Mouse (Mus musculus) MEL (cell line): ENCODE measurements around the gene Plin4. TPM values are rescaled to one million over a fixed set of nuclear protein-coding genes. Genes with fewer than 3 reads are reported as not detected.

Experiments
- DNase-seq: peaks from one replicate; pipeline ENCODE4 v3.0.0; 2011; ENCODE audit warnings: low read depth, low spot score
- H3K27ac ChIP-seq: 2 replicates; pipeline ENCODE4 v1.5.1; 2012; ENCODE audit warnings: low read depth, mild to moderate bottlenecking, control low read depth, low read length, moderate library complexity; ENCODE audit not compliant: control insufficient read depth
- H3K27me3 ChIP-seq, 2 experiments: fragments of 150-350 bp in 1 of 2; sonication (generic) in 1 of 2; 2 replicates each; pipeline ENCODE4 v1.6.1; 2012; ENCODE audit warnings: low read length in 2 of 2, mild to moderate bottlenecking in 2 of 2, improper control_type of control experiment in 1 of 2, moderate library complexity in 1 of 2; ENCODE audit not compliant: insufficient read depth in 2 of 2, control insufficient read depth in 1 of 2
- H3K36me3 ChIP-seq, 2 experiments: 2 replicates each; pipeline ENCODE4 v1.6.1; 2012 to 2014; ENCODE audit warnings: low read length in 2 of 2, improper control_type of control experiment in 1 of 2, inconsistent platforms in 1 of 2, mild to moderate bottlenecking in 1 of 2; ENCODE audit not compliant: insufficient read depth in 2 of 2, control insufficient read depth in 1 of 2
- H3K4me1 ChIP-seq, 2 experiments: fragments of 150-350 bp in 1 of 2; sonication (generic) in 1 of 2; 2 replicates each; pipeline ENCODE4 v1.6.1; 2012; ENCODE audit warnings: low read length in 2 of 2, improper control_type of control experiment in 1 of 2, mild to moderate bottlenecking in 1 of 2; ENCODE audit not compliant: insufficient read depth in 2 of 2, control insufficient read depth in 1 of 2
- H3K4me3 ChIP-seq, 2 experiments: fragments of 150-350 bp in 1 of 2; sonication (generic) in 1 of 2; 2 replicates each; pipeline ENCODE4 v1.5.1; 2012; ENCODE audit warnings: low read depth in 2 of 2, low read length in 2 of 2, mild to moderate bottlenecking in 2 of 2, moderate library complexity in 2 of 2, control low read depth in 1 of 2, improper control_type of control experiment in 1 of 2; ENCODE audit not compliant: control insufficient read depth in 1 of 2, insufficient read depth in 1 of 2
- H3K79me2 ChIP-seq: 2 replicates; pipeline ENCODE4 v1.6.1; 2012; ENCODE audit warnings: mild to moderate bottlenecking, low read length, moderate library complexity; ENCODE audit not compliant: control insufficient read depth, poor library complexity, insufficient read depth
- H3K9ac ChIP-seq: 2 replicates; pipeline ENCODE4 v1.6.1; 2012; ENCODE audit warnings: low read depth, mild to moderate bottlenecking, control low read depth, low read length, moderate library complexity; ENCODE audit not compliant: control insufficient read depth, poor library complexity, severe bottlenecking
- H3K9me3 ChIP-seq: fragments of 150-350 bp; sonication (generic); replicated peaks from 2 replicates; pipeline ENCODE4 v1.6.1; 2012; ENCODE audit warnings: mild to moderate bottlenecking, low read length, improper control_type of control experiment, moderate library complexity; ENCODE audit not compliant: insufficient read depth
- CHD2 ChIP-seq: IDR thresholded peaks from 2 replicates; pipeline ENCODE4 v1.6.1; 2011; ENCODE audit warnings: low read length, improper control_type of control experiment
- CTCF ChIP-seq, 3 experiments: IDR thresholded peaks in 2 of 3; conservative IDR thresholded peaks in 1 of 3; 2 replicates each; pipeline ENCODE4 v1.5.1; 2011 to 2012; ENCODE audit warnings: low read length in 3 of 3, low read depth in 2 of 3, mild to moderate bottlenecking in 2 of 3, improper control_type of control experiment in 1 of 3, inconsistent platforms in 1 of 3, mixed read lengths in 1 of 3, moderate library complexity in 1 of 3; ENCODE audit not compliant: control insufficient read depth in 1 of 3, insufficient read depth in 1 of 3, poor library complexity in 1 of 3, severe bottlenecking in 1 of 3
- E2F4 ChIP-seq: IDR thresholded peaks from 2 replicates; pipeline ENCODE4 v1.6.1; 2011; ENCODE audit warnings: low read depth, low read length, improper control_type of control experiment, borderline replicate concordance
- EP300 ChIP-seq, 2 experiments: IDR thresholded peaks; 2 replicates each; pipeline ENCODE4 v1.6.1; 2011; ENCODE audit warnings: improper control_type of control experiment in 2 of 2, low read length in 2 of 2, low read depth in 1 of 2, mild to moderate bottlenecking in 1 of 2
- ETS1 ChIP-seq: IDR thresholded peaks from 2 replicates; pipeline ENCODE4 v1.6.1; 2012; ENCODE audit warnings: low read depth, mild to moderate bottlenecking, inconsistent platforms, low read length, improper control_type of control experiment, moderate library complexity
- JUND ChIP-seq: IDR thresholded peaks from 2 replicates; pipeline ENCODE4 v1.6.1; 2011; ENCODE audit warnings: low read depth, mild to moderate bottlenecking, improper control_type of control experiment, low read length
- MAFK ChIP-seq: IDR thresholded peaks from 2 replicates; pipeline ENCODE4 v1.6.1; 2011; ENCODE audit warnings: low read depth, mild to moderate bottlenecking, low read length, improper control_type of control experiment, borderline replicate concordance
- MAX ChIP-seq: IDR thresholded peaks from 2 replicates; pipeline ENCODE4 v1.6.1; 2011; ENCODE audit warnings: low read length, improper control_type of control experiment
- MAZ ChIP-seq: IDR thresholded peaks from 2 replicates; pipeline ENCODE4 v1.6.1; 2012; ENCODE audit warnings: low read depth, mild to moderate bottlenecking, inconsistent platforms, low read length, improper control_type of control experiment
- MEF2A ChIP-seq: IDR thresholded peaks from 2 replicates; pipeline ENCODE4 v1.6.1; 2014; ENCODE audit warnings: low read depth, mild to moderate bottlenecking, inconsistent platforms, low read length, improper control_type of control experiment; ENCODE audit not compliant: poor library complexity, insufficient replicate concordance, severe bottlenecking; ENCODE audit errors: extremely low read depth
- MYB ChIP-seq: IDR thresholded peaks from 2 replicates; pipeline ENCODE4 v1.6.1; 2011; ENCODE audit warnings: mild to moderate bottlenecking, low read depth, low read length, improper control_type of control experiment
- MYC ChIP-seq: IDR thresholded peaks from 2 replicates; pipeline ENCODE4 v1.6.1; 2011; ENCODE audit warnings: low read depth, mild to moderate bottlenecking, low read length, improper control_type of control experiment, moderate library complexity
- POLR2A ChIP-seq, 2 experiments: IDR thresholded peaks; 2 replicates each; pipeline ENCODE4 v1.6.1; 2011 to 2012; ENCODE audit warnings: low read length in 2 of 2, mild to moderate bottlenecking in 2 of 2, control low read depth in 1 of 2, improper control_type of control experiment in 1 of 2, low read depth in 1 of 2, moderate library complexity in 1 of 2; ENCODE audit not compliant: control insufficient read depth in 1 of 2, insufficient read depth in 1 of 2, poor library complexity in 1 of 2
- RAD21 ChIP-seq: IDR thresholded peaks from 2 replicates; pipeline ENCODE4 v1.6.1; 2011; ENCODE audit warnings: mild to moderate bottlenecking, low read depth, low read length, improper control_type of control experiment
- RCOR1 ChIP-seq: IDR thresholded peaks from 2 replicates; pipeline ENCODE4 v1.6.1; 2012; ENCODE audit warnings: low read depth, mild to moderate bottlenecking, inconsistent platforms, low read length, improper control_type of control experiment
- SMC3 ChIP-seq: IDR thresholded peaks from 2 replicates; pipeline ENCODE4 v1.6.1; 2011; ENCODE audit warnings: low read depth, low read length, improper control_type of control experiment
- TCF12 ChIP-seq: IDR thresholded peaks from 2 replicates; pipeline ENCODE4 v1.6.1; 2014; ENCODE audit warnings: low read depth, mild to moderate bottlenecking, inconsistent platforms, low read length, improper control_type of control experiment, moderate library complexity
- UBTF ChIP-seq: IDR thresholded peaks from 2 replicates; pipeline ENCODE4 v1.6.1; 2012; ENCODE audit warnings: low read depth, mild to moderate bottlenecking, inconsistent platforms, low read length, improper control_type of control experiment, moderate library complexity, borderline replicate concordance; ENCODE audit not compliant: insufficient read depth
- USF1 ChIP-seq: IDR thresholded peaks from 2 replicates; pipeline ENCODE4 v1.6.1; 2014; ENCODE audit warnings: low read depth, mild to moderate bottlenecking, inconsistent platforms, low read length, improper control_type of control experiment, moderate library complexity
- ZC3H11A ChIP-seq: IDR thresholded peaks from 2 replicates; pipeline ENCODE4 v1.6.1; 2012; ENCODE audit warnings: low read depth, mild to moderate bottlenecking, inconsistent platforms, low read length, improper control_type of control experiment
- polyA plus RNA-seq, 2 experiments: library from polyadenylated mRNA; stranded (reverse) in 1 of 2; unstranded in 1 of 2; fragments of >175 nt in 1 of 2; fragments of >200 nt in 1 of 2; gene quantifications; 2 replicates each; pipeline versions ENCODE4 v1.2.1 to v1.2.4; 2012; ENCODE audit warnings: low replicate concordance in 2 of 2, low read depth in 1 of 2; ENCODE audit not compliant: insufficient read length in 2 of 2, insufficient read depth in 1 of 2, missing spikeins in 1 of 2
- total RNA-seq: library from RNA; depleted of rRNA; stranded (reverse); fragments of 300-350 nt; gene quantifications from 2 replicates; pipeline ENCODE4 v1.2.3, GENCODE M21; 2012

Gene Plin4
- total and polyA plus RNA-seq, 3 experiments, result 0.07 to 0.08 TPM; not detected in 1

- no peaks in the 10 kb centered on the region for H3K79me2 ChIP-seq
- TF ChIP-seq EP300 (IDR thresholded peaks at IDR 0.05; ENCODE audit: low read depth in 1 of 2, low read length in 2 of 2) (no peak), CHD2 (no peak), MAX (no peak), POLR2A (IDR thresholded peaks at IDR 0.05; ENCODE audit: control insufficient read depth in 1 of 2, insufficient read depth in 1 of 2, low read depth in 1 of 2, low read length in 2 of 2, poor library complexity in 1 of 2) (no peak), ETS1 (no peak), UBTF (no peak), RCOR1 (no peak), MEF2A (no peak), TCF12 (no peak), E2F4 (no peak), MAFK (no peak)
- H3K9ac ChIP-seq, result no peak overlapping the region
- DNase-seq, result no peak
- H3K36me3 ChIP-seq, result no peaks in the 10 kb centered on the region
- no peaks in the 10 kb centered on the region for H3K9me3 ChIP-seq
- no peaks in the 10 kb centered on the region for H3K4me1 ChIP-seq
- H3K27me3 ChIP-seq, result no peaks in the 10 kb centered on the region
- no peak overlapping the region for H3K27ac ChIP-seq
- no peak overlapping the region for H3K4me3 ChIP-seq
These were observed 6.6 kb upstream of the Plin4 start for GRCm38 (mm10) chr17:56116193-56116592.

- DNase-seq, result no peak
- no peak overlapping the region for H3K27ac ChIP-seq
- TF ChIP-seq MYB (no peak), JUND (no peak), MYC (no peak), CTCF (IDR thresholded peaks at IDR 0.05 in 2 of 3, conservative IDR thresholded peaks at IDR 0.05 in 1 of 3; ENCODE audit: control insufficient read depth in 1 of 3, insufficient read depth in 1 of 3, low read depth in 2 of 3, low read length in 3 of 3, poor library complexity in 1 of 3, severe bottlenecking in 1 of 3) (no peak)
- no peaks in the 10 kb centered on the region for H3K79me2 ChIP-seq
- no peaks in the 10 kb centered on the region for H3K4me1 ChIP-seq
- H3K4me3 ChIP-seq, result no peak overlapping the region
- H3K27me3 ChIP-seq, result no peaks in the 10 kb centered on the region
- H3K9ac ChIP-seq, result no peak overlapping the region
- H3K9me3 ChIP-seq, result no peaks in the 10 kb centered on the region
- no peaks in the 10 kb centered on the region for H3K36me3 ChIP-seq
These were observed 3.1 kb upstream of the Plin4 start for GRCm38 (mm10) chr17:56112743-56113142.

GRCm38 (mm10) chr17:56111864-56112263 lies 2.3 kb upstream of the Plin4 start:
- no peaks in the 10 kb centered on the region for H3K27me3 ChIP-seq
- TF ChIP-seq SMC3 (peak; percentile 83), RAD21 (peak; percentile 72), ZC3H11A (peak; percentile 60), USF1 (peak; percentile 70), MAZ (no peak), CTCF (IDR thresholded peaks at IDR 0.05 in 2 of 3, conservative IDR thresholded peaks at IDR 0.05 in 1 of 3; ENCODE audit: control insufficient read depth in 1 of 3, insufficient read depth in 1 of 3, low read depth in 2 of 3, low read length in 3 of 3, poor library complexity in 1 of 3, severe bottlenecking in 1 of 3) (peak; percentile 85 to 95 (median 94))
- TF ChIP-seq, all 39 proteins: peak for 5
- Histone ChIP-seq H3K9me3 (no peaks in the 10 kb centered on the region), H3K4me1 (no peaks in the 10 kb centered on the region), H3K4me3 (no peak overlapping the region), H3K9ac (no peak overlapping the region), H3K36me3 (no peaks in the 10 kb centered on the region), H3K79me2 (no peaks in the 10 kb centered on the region), H3K27ac (no peak overlapping the region)
- DNase-seq, result peak; percentile 84
